Mouse (Mus musculus): Measurements from ENCODE around the gene Cdhr4.

The Cdhr4 gene

DNA sequence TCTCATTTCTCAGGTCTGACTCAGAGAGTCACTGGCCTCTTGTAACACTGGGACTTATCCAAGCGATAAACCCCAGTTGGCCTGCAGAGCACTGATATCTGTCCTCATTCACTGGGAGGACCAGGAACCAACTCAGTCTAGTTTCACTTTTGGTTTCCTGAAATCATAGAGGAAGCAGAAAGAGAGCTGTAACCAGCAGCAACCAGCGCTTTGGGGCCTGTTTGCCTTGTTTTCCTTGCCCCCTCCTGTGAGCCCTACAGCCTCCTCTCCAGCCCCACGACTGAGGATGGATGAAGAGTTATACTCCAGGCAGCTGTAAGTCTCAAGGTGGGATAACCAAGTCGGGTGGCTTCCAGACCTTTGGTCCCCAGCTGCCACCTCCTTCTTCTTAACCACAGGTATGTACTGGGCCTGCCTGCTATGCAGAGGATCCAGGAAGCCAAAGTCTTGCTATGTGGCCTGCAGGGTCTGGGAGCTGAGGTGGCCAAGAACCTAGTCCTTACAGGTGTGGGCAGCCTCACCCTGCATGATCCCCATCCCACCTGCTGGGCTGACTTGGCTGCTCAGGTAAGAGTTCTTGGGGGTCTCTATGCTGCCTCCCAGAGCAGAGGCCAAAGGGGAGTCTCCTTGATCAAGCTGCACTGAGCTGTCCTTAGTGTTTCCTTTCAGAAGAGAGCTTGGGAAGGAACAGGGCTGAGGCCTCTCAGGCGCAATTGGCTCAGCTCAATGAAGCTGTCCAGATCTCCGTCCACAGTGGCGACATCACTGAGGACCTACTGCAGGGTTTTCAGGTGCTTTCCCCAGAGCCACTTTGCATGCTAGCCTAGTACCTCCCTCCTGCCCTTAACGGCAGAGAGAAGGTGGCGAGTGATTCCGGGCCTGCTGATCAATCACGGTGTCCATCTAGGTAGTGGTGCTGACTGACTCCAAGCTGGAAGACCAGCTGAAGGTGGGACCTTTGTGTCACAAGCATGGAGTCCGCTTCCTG, 16.6 kb upstream of the Cdhr4 start, which contains the start of gene Uba7:
Gene Uba7, plus strand, starts transcription at position 107 of the 988 bp plus-strand sequence.
- peak; percentile 15 for DNase-seq (ENCODE audit: low spot score)

DNA sequence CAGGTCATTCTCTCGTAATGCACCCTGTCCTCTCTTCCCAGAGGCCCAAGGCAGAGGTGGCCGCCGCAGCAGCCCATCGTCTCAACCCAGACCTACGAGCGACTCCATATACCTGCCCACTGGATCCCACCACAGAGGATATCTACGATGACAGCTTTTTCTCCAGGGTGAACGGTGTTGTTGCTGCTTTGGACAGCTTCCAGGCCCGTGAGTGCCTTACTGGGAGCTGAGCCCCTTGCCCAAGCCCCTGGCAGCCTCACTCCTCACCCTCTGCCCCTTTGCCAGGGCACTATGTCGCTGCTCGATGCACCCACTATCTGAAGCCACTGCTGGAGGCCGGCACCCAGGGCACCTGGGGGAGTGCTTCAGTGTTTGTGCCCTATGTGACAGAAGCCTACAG, 13.5 kb upstream of the Cdhr4 start:
- no peak for DNase-seq (ENCODE audit: low spot score)

DNA sequence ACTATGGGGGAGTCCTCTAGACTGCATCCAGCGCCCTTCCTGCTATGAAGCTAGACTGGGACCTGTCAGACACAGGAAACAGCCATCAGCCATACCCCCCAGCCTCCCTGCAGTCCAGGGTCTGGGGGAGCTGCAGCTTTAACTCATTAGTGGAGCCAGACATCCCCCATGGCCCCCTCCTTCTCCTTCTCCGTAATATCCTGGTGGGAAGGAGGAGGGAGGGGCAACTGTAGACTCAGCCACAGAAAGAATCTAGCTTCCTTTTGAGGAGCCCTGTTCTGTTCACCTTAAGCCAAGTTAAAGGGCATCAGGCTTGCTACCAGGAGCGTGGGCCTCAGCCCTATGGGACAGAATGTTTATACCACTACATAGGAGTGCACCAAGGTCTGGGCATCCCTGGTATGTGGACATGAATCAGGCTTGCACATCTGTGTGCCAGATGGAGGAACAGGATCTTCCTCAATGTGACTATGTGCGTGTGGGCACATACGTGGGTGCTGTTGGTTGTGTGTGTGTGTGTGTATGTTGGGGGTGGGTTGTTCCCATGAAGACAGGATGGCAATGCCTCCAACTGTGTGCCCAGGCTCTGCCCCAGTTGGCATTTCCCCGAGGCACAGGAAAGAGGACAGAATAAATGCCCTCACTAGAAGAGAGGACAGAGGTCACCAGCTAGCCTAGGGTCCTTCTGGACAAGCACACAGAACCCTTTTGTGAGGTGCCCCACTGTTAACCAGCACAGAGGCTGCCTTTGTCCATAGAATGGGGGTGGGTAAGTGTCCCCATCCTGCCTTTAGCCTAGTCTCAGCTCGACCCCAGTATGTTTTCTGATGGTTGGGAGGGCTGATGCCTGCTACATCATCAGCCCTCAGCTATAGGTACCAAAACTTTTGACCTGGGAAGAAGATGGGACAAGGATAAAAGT, 10.4 kb upstream of the Cdhr4 start:
- no peak for DNase-seq (ENCODE audit: low spot score)

DNA sequence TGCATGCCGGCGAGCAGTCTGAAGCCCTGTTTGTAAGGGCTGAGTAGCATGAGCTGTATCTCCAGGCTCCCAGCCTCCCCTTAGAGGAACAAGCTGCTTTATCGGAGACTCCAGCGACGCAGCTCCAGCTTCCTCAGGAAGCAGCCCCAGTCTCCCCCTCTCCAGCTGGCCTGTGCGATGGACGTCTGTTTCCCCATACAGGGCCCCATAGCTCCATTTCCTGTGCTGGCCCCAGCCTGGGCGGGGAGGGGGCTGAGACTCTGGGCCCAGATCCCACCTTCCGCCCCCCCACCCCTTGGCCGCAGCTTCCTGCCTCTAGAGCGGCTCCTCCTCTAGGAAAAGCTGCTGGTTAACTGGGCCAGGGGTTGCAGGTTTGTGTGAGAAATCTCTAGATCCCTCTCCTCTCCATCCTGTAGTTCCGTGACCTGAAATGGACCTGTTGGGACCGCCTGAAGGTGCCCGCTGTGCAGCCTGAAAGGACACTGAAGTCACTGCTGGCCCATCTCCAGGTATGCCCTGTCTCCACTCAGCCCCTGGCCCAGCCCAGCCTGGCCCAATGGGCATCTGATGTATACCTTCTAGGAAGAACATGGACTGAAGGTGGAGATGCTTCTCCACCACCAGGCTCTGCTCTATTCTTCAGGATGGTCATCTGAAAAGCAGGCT, 9.5 kb upstream of the Cdhr4 start, which contains the start of gene Gm20661:
Gene Gm20661, plus strand, starts transcription at position 378 of the 666 bp plus-strand sequence.
- DNase-seq (ENCODE audit: low spot score): peak; percentile 49

DNA sequence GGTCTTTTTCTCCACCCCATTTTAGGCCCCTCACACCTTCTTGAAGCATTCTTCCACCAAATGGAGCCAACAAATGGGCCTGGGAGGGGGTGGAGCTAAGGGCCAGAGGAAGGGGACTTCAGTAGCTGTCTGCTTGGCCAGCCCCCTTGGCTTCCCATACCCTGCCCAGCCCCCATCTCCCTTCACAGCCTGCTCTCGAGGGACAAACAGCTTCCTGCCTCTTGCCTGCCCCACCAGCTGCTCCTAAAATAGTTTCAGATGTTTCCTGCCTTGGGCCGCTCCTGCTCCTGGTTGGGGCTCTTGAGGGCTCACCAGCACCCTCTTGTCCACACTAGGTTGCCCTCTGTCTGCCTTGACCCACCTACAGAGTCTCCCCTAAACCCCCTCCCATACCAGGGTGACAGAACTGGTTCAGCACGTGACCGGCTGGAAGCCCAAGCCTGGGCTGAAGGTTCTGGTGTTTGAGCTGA, 8.8 kb upstream of the Cdhr4 start:
- peak; percentile 41 for DNase-seq (ENCODE audit: low spot score)

DNA sequence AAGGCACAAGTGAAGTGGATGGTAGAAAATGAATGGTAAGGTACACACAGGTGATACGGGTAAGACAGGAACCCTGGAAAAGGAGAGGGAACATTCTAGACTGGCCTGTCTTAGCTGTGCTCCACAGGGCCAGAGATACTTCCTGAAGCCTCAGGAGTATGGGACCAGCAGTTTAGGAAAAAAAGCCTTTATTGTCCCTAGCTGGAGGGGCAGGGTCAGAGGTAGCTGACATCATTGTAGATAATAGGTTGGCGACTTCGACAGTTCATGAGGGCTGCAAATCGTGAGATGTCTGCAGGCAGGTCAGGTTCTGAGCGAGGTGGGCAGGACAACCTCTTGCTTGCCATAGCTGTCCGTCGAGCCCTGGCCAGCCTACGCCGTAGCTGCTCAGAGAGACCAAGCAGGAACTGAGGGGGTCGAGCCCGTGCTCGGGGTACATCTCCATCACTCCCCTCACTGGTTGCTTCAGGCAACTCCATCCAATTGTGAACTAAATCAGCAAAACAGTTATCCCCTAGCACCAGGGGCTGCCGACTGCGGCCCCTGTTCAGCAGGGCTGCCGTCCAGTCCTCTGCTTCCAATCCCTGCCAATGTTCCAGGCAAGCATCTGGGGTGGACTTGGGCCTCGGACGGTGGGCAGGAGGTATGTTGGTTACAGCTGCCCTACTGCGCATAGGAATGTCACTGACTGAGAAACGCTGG, 8.1 kb upstream of the Cdhr4 start:
- no peak for DNase-seq (ENCODE audit: low spot score)

DNA sequence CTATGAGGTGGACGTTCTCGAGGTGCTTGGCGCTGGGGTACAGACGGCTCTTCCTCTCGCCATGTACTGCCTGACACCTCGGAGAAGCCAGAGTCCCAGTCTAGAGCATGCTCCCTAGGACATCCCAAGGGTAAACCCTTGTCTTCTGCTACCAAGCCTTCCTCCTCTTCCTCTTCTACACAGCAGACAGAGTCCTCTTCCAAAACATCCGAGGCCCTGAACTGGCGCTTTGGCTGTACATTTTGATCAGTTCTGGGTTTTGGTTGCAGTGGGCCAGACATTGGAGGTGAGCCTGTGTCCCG, 7.6 kb upstream of the Cdhr4 start:
- DNase-seq (ENCODE audit: low spot score): no peak

DNA sequence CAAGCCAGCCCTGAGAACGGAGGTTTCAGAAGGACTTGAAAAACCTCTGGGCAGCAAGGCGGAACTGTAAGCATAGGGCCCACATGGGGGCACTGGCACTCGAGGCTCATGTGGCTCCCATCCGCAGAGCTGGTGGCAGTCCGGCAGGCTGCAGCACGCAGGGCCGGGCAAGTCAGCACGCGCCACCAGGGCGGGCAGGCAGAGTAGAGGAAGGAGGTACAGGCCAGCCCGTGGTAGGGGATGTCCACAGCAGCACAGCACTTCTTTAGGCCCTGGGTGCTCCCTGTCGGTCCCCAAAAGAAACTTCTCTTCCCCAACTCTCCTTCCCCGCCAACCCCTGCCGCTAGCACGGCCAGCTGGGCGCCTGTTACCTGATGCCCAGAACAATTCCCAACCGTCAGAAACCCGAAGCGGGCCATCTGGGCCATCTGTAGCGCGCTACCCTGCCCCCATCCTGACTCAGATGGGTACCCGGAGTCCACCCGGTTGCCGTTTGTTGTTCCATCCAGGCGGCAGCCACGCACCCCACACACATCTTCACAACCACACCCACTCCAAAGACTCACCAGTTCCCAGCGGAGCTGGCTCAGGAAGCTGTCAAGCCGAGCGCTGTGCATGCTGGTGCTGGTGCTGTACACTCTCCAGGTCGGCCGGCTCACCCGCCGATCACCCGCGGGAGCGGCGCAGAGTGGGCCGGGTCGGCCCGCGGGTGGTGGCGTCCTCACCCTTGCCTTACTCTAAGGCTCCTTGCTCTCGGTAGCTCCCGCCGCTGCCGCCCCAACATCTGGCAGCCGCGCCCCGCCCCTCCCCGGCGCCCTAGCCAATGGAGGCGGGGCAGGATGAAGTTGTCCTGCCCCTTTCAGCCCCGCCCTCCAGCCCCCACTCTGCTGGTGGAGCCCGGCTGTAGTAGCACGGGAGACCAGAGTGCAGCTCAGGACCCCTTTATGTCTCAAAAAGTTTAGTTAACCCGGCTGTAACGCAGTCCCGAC, 6.9 kb upstream of the Cdhr4 start, which contains the start of gene Inka1:
Gene Inka1, minus strand, starts transcription at position 749 of the 989 bp plus-strand sequence.
- peak; percentile 66 for DNase-seq (ENCODE audit: low spot score)

DNA sequence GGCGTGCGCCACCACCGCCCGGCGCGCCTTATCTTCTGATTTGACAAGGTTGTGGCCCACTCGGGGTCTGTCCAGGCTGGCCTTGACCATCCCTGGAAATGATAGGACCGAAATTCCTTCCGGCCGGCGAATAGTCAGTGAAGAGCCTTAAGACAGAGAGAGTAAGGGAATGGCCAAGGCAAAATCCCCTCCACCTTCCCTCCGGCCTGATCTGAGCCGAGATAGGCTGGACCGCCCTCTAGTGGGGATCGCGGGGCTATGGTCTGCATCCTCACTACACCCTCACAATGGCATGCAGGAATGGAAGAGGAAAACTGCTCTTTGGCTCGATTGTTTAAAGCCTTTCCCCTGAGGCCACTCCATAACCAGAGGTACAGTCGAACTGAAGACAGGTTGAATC, 5.9 kb upstream of the Cdhr4 start:
- DNase-seq (ENCODE audit: low spot score): peak; percentile 59

DNA sequence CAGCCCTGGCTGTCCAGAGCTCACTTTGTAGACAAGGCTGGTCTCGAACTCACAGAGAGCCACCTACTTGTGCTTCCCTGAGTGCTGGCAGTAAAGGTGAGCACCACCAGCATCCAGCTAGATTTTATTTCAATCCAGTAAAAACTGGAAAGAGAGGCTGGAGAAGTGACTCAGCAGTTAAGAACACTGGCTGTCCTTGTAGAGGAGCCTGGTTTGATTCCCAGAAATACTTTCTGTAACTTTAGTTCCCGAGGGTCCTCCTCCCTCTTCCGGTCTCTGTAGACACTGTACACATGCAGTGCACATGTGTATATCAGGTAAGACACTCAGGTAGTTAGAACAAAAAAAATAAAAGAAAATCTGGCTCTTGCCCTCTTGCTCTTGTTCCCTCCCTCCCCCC, 4.3 kb upstream of the Cdhr4 start:
- DNase-seq (ENCODE audit: low spot score): no peak

DNA sequence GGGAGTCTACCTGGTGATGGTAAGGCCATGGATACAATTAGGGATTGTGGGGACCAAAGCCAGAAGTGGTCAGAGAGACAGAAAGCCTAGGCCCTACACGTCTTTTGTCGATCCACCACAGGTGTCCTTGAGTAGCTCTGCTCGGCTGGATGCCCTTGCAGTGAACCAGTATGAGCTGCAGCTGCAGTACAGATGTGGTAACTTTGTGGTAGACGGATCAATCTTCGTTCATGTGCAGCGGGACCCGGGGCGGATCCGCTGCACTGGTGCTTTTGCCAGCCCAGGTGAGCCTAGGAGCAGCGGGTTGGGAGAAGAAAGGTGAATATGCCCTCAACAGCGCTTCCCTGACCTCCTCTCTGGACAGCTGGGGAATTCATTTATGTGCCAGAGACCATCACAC, 716 bp downstream of the Cdhr4 start:
- DNase-seq (ENCODE audit: low spot score): no peak

DNA sequence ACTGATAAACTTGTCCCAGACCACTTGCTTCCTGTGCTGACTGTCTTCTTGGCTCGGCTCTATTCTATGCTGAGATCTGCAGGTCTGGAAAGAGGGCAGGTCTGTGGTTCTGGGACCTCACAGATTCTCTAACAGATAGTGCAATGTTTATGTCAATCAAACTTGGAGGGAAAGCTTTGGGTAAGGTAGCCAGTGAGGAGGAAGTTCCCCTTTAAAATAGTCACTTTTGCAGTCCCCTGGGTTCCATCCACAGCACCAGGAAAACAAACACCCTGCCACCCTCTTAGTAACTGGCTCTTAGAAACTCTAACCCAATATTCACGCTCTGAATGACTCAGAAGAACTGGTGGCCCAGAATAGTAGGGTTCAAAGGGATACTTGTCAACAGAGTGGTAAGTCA, 2.2 kb downstream of the Cdhr4 start:
- DNase-seq (ENCODE audit: low spot score): no peak

DNA sequence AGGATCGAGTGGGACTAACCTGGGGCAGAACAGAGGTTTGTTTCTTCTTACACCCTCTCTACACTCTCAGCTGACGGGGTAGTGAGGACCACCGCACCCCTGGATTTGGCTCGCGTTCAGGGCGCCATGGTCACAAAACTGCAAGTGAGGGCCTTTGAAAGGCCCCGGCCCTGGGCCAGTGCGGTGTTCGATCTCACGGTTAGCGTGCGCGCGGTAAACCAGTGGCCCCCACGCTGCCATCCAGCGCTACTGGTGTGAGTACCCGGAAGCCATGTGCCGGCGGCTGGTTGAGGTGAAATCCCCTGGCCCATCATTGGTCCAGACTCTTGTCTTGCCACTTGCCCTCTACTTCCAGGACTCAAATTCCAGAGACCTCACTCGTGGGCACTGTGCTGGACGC, 3.2 kb downstream of the Cdhr4 start:
- DNase-seq (ENCODE audit: low spot score): no peak

DNA sequence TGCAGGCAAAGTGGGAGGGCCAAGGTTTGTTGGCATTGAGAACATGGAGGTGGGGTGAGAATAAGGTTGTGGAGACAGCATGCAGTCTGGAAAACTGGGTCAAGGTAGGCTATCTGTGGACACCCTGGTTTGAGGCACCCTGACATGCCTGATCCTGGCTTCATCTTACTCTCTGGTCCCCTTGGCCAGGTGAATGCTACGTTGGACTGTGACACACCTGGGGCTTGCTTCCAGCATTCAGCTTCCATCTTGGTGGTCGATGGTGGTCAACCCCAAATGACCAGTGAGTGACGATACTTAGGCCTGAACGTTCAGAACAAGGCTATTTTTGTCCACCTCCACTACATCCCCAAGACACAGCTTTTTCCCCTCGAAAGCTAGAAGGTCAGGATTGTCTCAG, 3.8 kb downstream of the Cdhr4 start, which contains the start of gene Gm20662:
Gene Gm20662, plus strand, starts transcription at position 301 of the 400 bp plus-strand sequence.
- no peak for DNase-seq (ENCODE audit: low spot score)

DNA sequence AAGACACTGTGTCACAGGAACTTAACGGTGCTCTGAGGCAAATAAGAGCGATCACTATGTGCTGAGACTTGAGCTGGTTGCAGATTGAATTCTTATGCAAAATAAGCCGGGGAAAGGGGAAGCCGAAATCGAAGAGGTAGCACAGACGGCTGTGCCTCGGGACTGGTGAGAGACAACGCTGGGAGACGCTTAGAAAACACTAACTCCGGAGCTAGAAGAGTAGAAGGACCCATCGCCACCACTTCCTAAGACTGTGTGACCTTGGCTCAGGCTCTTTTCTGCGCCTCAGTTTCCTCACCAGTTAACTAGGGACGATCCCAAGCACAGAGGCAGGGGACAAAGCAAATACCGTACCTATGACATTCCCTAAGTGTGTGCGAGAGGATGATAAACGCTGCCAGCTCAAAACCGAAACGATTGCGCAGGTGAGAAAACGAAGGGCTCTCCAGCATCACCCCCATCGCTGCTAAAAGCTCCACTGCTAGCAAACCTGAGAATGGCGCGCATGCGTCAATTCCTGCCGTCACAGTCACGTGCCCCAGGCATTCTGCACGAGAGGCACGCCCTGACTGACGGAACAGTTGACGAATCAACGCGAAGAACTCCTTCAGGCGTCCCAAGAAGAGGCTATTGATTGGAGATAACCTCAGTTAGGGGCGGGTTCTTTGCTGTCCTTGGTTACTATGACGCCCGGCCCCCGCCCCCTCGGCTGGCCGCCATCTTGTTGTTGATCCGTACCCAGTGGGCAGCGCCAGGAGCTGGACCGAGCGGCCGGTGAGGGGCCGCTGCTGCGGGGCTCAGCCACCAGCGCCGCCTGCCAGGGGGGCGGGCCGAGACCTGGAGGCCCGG, 9.8 kb downstream of the Cdhr4 start, which contains the start of gene Ip6k1:
Gene Ip6k1, plus strand, starts transcription at position 580 of the 849 bp plus-strand sequence.
- peak; percentile 99 for DNase-seq (ENCODE audit: low spot score)

DNA sequence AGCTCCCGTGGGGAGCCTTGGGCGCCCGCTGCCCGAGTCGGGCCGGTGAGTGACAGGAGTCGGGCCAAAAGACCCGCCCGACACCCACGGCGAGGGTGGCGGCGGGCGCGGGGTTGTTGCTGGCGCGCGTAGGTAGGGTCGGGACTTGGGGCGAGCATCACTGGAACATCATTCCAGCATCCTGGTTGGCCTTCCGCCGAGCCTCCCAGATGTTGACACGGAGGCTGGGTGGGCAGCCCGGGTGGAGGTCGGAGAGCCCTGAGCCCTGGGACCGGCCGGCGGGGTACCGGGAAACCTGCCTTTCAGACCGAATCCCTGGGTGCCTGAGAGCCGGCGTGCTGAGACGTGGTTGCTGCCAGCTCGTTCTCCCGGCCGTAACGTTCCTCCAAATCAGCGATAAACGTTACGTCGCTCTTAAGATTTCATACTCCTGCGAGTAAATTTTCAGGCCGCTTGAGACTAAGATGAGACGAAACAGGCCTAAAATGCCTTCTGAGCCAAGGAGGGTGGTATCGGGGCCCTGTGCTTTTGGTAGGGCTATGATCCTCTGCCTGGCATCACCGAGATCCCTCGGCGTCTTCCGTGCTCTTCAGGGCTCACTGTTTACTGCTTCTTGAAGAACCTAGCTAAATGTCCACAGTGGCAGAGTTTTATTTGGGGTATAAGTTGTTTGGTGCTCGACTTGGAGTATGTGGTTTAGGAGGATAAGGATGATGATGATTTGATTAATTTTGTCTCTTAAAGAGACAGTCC, 10.7 kb downstream of the Cdhr4 start:
- DNase-seq (ENCODE audit: low spot score): no peak

DNA sequence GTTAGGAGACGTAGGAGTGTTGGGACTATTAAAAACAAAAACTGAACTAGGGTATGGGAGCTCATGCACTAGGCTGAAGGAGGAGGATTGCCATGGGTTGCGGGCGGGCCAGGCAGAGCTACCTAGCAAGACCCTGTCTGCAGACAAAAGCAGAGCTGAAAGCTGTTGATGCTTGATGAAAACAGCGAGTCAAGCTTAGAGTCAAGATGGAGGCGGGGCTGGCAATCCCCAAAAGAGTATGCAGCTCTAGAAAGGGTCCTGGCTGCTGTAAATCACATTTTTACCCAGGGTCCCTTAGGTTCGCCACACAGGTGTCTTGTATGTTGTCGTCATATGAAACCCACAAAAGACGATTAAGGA, 11.2 kb downstream of the Cdhr4 start:
- DNase-seq (ENCODE audit: low spot score): no peak

DNA sequence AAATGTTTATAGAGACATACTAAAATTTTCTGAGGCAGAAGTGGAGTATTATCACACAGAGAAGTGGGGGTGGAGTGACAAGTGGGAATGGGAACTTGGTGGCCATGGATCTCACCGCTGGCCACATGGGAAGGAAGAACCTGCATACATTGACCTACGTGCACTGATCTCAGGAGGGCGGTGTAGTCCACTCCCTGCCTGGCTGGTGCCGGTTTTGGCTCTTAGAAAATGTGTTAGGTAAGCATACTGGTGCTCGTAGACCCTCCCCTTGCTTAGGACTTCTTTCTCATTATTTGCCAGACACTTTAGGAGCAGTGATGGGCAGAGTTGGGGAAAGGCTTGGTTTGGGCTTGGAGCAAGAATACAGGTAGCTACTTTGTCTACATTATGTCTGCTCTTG, 15.7 kb downstream of the Cdhr4 start:
- no peak for DNase-seq (ENCODE audit: low spot score)

All from ovary, postnatal 10 days (tissue).